In the genomic region with DNA sequence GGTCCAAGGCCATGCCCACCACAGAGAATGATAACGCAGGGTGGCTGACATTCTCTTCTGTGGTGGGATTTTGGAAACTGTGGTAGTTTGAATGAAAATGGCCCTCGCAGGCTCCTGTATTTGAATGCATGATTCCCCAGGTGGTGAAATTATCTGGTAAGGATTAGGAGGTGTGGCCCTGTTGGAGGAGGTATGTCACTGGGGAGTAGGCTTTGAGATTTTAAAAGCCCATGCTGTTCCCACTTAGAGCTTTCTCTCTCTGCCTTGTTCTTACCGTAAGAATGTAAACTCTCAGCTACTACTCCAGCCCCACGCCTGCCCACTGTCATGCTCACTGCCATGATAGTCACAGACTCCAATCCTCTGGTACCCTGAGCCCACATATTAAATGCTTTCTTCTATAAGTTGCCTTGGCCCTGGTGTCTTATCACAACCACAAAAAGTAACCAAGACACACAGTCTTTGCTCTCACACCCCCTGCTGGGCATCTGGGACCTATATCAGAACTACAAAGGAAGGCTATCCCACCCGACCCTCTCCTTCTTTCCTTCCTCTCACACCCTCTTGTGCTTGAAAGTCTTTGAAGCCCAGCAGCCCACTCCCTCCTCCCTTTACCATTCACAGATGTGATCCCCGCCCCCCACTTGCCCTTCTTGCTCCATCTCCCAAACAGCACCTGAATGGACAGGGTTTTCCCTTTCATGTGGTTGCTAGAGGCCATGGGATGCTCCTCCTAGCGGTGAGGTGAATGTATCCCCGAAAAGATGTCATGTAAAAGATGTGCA, we compare ENCODE assay signal across 18 mouse cellular contexts.
DNase-seq lines count a peak whose midpoint lies in the region; ATAC-seq and TF ChIP-seq lines count a peak whose summit lies in the region.
"Had no signal": no experiment of that assay in that cellular context is flagged by ENCODE, and none has a peak within 500 bp of the region (broad histone marks: within the 10 kb centered on the region; RNA-seq: fewer than 3 reads in every experiment).

No protein-coding gene starts in this region.

- peak; percentile 50 for TF ChIP-seq CTCF in layer of hippocampus, adult 2 months (conservative IDR thresholded peaks at IDR 0.05)
- no peak for TF ChIP-seq CTCF in thymus, adult 2 months (IDR thresholded peaks at IDR 0.05; ENCODE audit: borderline replicate concordance, control insufficient read depth, extremely low read depth, insufficient read depth, low read length, poor library complexity)

- peak overlapping the region; percentile 42 for H3K4me2 ChIP-seq in liver, embryonic 12.5 days
- H3K4me2 ChIP-seq: forebrain, embryonic 15.5 days; intestine, embryonic 15.5 days; neural tube, embryonic 15.5 days had no signal

- 30% methylated on average over 8 of the region's 8 CpGs for WGBS in liver, embryonic 12.5 days (ENCODE audit: insufficient replicate concordance)
- WGBS in thymus, adult 2 months = 67% methylated on average over 8 of the region's 8 CpGs

- H3K27ac ChIP-seq in layer of hippocampus, adult 2 months = no peak overlapping the region
- no peak overlapping the region for H3K27ac ChIP-seq in ES-E14 (ENCODE audit: insufficient read depth, low read depth, low read length, poor library complexity, severe bottlenecking)
- peak overlapping the region; percentile 61 for H3K27ac ChIP-seq in liver, embryonic 12.5 days
- no peak overlapping the region for H3K27ac ChIP-seq in thymus, adult 2 months (ENCODE audit: control insufficient read depth, insufficient read depth, low read length)
- H3K27ac ChIP-seq: forebrain, embryonic 15.5 days; heart, adult 2 months; intestine, embryonic 15.5 days; neural tube, embryonic 15.5 days had no signal

- H3K4me3 ChIP-seq in layer of hippocampus, adult 2 months = no peak overlapping the region
- no peak overlapping the region for H3K4me3 ChIP-seq in ES-E14 (ENCODE audit: insufficient read depth in 1 of 2, low read depth in 1 of 2, low read length in 2 of 2, poor library complexity in 1 of 2, severe bottlenecking in 1 of 2)
- no peak overlapping the region for H3K4me3 ChIP-seq in liver, embryonic 12.5 days
- no peak overlapping the region for H3K4me3 ChIP-seq in thymus, adult 2 months (ENCODE audit: control insufficient read depth, insufficient read depth, low read length)
- H3K4me3 ChIP-seq: erythroblast, embryonic 14.5 days; forebrain, embryonic 15.5 days; heart, adult 2 months; intestine, embryonic 15.5 days; neural tube, embryonic 15.5 days had no signal

- H3K9me3 ChIP-seq in ES-E14 (ENCODE audit: control insufficient read depth, insufficient read depth, low read depth, low read length) = no peaks in the 10 kb centered on the region
- H3K9me3 ChIP-seq in liver, embryonic 12.5 days (replicated peaks) = no peaks in the 10 kb centered on the region
- H3K9me3 ChIP-seq: forebrain, embryonic 15.5 days; intestine, embryonic 15.5 days; neural tube, embryonic 15.5 days had no signal

- no peak for ATAC-seq in liver, embryonic 12.5 days
- ATAC-seq: CD4-positive, CD25-positive, alpha-beta regulatory T cell, adult 4 months; forebrain, embryonic 15.5 days; intestine, embryonic 15.5 days had no signal

- in situ Hi-C loops in ES-E14 (cut with MboI; ENCODE audit: low sequenced_read_pairs in 2 of 2, unreplicated experiment in 2 of 2) = no loop called here

- 0 out of 2 replicates have a peak, but pooled peaks cover 7% of the 10 kb centered on the region for H3K27me3 ChIP-seq in liver, embryonic 12.5 days (replicated peaks)
- H3K27me3 ChIP-seq in thymus, adult 2 months (ENCODE audit: control insufficient read depth, insufficient read depth, low read length) = no peaks in the 10 kb centered on the region
- H3K27me3 ChIP-seq: forebrain, embryonic 15.5 days; neural tube, embryonic 15.5 days had no signal

- TF ChIP-seq POLR2A in thymus, adult 2 months (IDR thresholded peaks at IDR 0.05; ENCODE audit: control insufficient read depth, extremely low read depth, insufficient read depth, low read length, poor library complexity) = no peak

- H3K9ac ChIP-seq in ES-E14 (ENCODE audit: insufficient read depth, low read depth, low read length, poor library complexity, severe bottlenecking) = no peak overlapping the region
- H3K9ac ChIP-seq in liver, embryonic 12.5 days = no peak overlapping the region
- H3K9ac ChIP-seq: forebrain, embryonic 15.5 days; intestine, embryonic 15.5 days; neural tube, embryonic 15.5 days had no signal

- H3K36me3 ChIP-seq in ES-E14 (ENCODE audit: control insufficient read depth, insufficient read depth, low read length, poor library complexity, severe bottlenecking) = no peaks in the 10 kb centered on the region
- H3K36me3 ChIP-seq in liver, embryonic 12.5 days = no peaks in the 10 kb centered on the region
- H3K36me3 ChIP-seq in thymus, adult 2 months (ENCODE audit: control insufficient read depth, insufficient read depth, low read length) = no peaks in the 10 kb centered on the region
- H3K36me3 ChIP-seq: forebrain, embryonic 15.5 days; intestine, embryonic 15.5 days; neural tube, embryonic 15.5 days had no signal

- no peak for DNase-seq in layer of hippocampus, adult 2 months (ENCODE audit: low spot score in 2 of 2)
- no peak for DNase-seq in layer of hippocampus, postnatal 36 days
- DNase-seq in A20 (ENCODE audit: low read depth, low spot score) (peak; percentile 34), ES-E14 (ENCODE audit: low read depth, low spot score) (peak; percentile 69)
- DNase-seq in thymus, adult 2 months = no peak
- DNase-seq in testis, postnatal 14 days (ENCODE audit: low spot score) = no peak
- no peak for DNase-seq in right cerebral cortex, adult 2 months (ENCODE audit: low spot score in 2 of 2)
- DNase-seq: adrenal gland, postnatal 10 days; cerebellum, adult 8-10 months; heart, adult 2 months; kidney, postnatal 25 days; lung, adult 18-20 months had no signal

- peaks cover 4 to 26% of the 10 kb centered on the region in 2 experiments; a peak in 2 of 4 replicates for H3K4me1 ChIP-seq in ES-E14 (ENCODE audit: control insufficient read depth in 2 of 2, insufficient read depth in 2 of 2, low read length in 2 of 2, poor library complexity in 1 of 2)
- H3K4me1 ChIP-seq in liver, embryonic 12.5 days = peaks cover 48% of the 10 kb centered on the region
- no peaks in the 10 kb centered on the region for H3K4me1 ChIP-seq in thymus, adult 2 months (replicated peaks; ENCODE audit: control insufficient read depth, insufficient read depth, low read length)
- H3K4me1 ChIP-seq: intestine, embryonic 15.5 days had no signal

TF ChIP-seq in ES-E14, 5 proteins besides CTCF, POLR2A, EP300 and RAD21:
- TF ChIP-seq ZNF384 (IDR thresholded peaks at IDR 0.05; ENCODE audit: low read depth, low read length) (no peak), CHD2 (IDR thresholded peaks at IDR 0.05; ENCODE audit: low read depth, low read length) (no peak), MAFK (IDR thresholded peaks at IDR 0.05; ENCODE audit: insufficient read depth, low read depth, low read length) (no peak), HCFC1 (IDR thresholded peaks at IDR 0.05; ENCODE audit: borderline replicate concordance, insufficient read depth, low read length) (no peak), ZC3H11A (IDR thresholded peaks at IDR 0.05; ENCODE audit: borderline replicate concordance, low read depth, low read length) (no peak)

Comparison
In these comparisons a context has a peak if more than half of its experiments do, and no peak if none do; other contexts are left out.
1. DNase-seq: peak in A20 (single experiment) and ES-E14 (single experiment); none in layer of hippocampus, adult 2 months (0 of 2), layer of hippocampus, postnatal 36 days (0 of 2), thymus, adult 2 months (single experiment), testis, postnatal 14 days (single experiment) and right cerebral cortex, adult 2 months (0 of 2).